Mouse (Mus musculus) olfactory bulb, adult 2 months (tissue): ENCODE data around the gene Miga1.

Experiments used
- CTCF ChIP-seq: fragments of 200-500 bp; IDR thresholded peaks from 2 replicates; pipeline ENCODE4 v1.5.1; 2012; ENCODE audit warnings: low read depth, mild to moderate bottlenecking, low read length, moderate library complexity; ENCODE audit not compliant: insufficient read depth
- POLR2A ChIP-seq: fragments of 200-500 bp; IDR thresholded peaks from 2 replicates; pipeline ENCODE4 v1.6.1; 2012; ENCODE audit warnings: mild to moderate bottlenecking, low read depth, low read length, moderate library complexity; ENCODE audit not compliant: insufficient read depth

DNA sequence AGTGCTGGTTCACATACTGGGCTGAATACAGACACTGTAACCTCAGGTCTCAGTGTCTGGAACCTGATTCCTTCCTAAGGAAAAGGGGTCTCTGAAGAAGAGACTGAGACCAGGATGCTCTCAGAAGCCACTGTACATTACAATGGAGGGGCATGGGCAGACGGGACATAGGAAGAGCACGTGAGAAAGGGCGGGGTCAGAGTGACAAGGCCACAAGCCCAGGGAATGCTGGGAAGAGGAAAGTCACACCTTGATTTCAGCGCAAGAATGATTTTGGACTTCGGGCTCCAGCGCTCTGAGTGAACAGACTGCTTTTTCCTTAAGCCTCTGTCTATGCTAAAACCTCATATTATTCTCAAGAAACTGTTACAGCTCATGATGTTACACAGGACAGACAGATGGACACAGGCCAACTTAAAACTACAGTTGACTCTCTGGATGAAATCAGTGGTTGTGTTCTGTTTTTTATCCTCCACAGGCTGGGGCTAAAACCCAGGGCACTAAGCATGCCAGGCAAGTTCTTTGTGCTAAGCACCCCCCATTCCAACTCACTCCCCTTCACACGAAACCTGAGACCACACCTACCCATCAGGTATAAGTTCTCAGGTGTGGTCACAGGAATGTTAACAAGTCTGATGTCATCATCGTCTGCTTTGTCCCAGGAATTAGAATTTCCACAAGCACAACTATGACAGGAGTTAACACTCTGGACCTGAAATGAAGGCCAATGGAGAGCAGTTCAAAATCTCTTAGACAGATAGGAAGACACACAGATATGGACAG lies 18.3 kb downstream of the Miga1 start:
- TF ChIP-seq CTCF = no peak
- no peak for TF ChIP-seq POLR2A
